Mouse (Mus musculus) MEL (cell line): ENCODE measurements around the gene Psat1. TPM values are rescaled to one million over a fixed set of nuclear protein-coding genes. Genes with fewer than 3 reads are reported as not detected.

Experiments used
- DNase-seq: peaks from one replicate; pipeline ENCODE4 v3.0.0; 2011; ENCODE audit warnings: low read depth, low spot score
- H3K27ac ChIP-seq: 2 replicates; pipeline ENCODE4 v1.5.1; 2012; ENCODE audit warnings: low read depth, mild to moderate bottlenecking, control low read depth, low read length, moderate library complexity; ENCODE audit not compliant: control insufficient read depth
- H3K27me3 ChIP-seq, 2 experiments: fragments of 150-350 bp in 1 of 2; sonication (generic) in 1 of 2; 2 replicates each; pipeline ENCODE4 v1.6.1; 2012; ENCODE audit warnings: low read length in 2 of 2, mild to moderate bottlenecking in 2 of 2, improper control_type of control experiment in 1 of 2, moderate library complexity in 1 of 2; ENCODE audit not compliant: insufficient read depth in 2 of 2, control insufficient read depth in 1 of 2
- H3K36me3 ChIP-seq, 2 experiments: 2 replicates each; pipeline ENCODE4 v1.6.1; 2012 to 2014; ENCODE audit warnings: low read length in 2 of 2, improper control_type of control experiment in 1 of 2, inconsistent platforms in 1 of 2, mild to moderate bottlenecking in 1 of 2; ENCODE audit not compliant: insufficient read depth in 2 of 2, control insufficient read depth in 1 of 2
- H3K4me1 ChIP-seq, 2 experiments: fragments of 150-350 bp in 1 of 2; sonication (generic) in 1 of 2; 2 replicates each; pipeline ENCODE4 v1.6.1; 2012; ENCODE audit warnings: low read length in 2 of 2, improper control_type of control experiment in 1 of 2, mild to moderate bottlenecking in 1 of 2; ENCODE audit not compliant: insufficient read depth in 2 of 2, control insufficient read depth in 1 of 2
- H3K4me3 ChIP-seq, 2 experiments: fragments of 150-350 bp in 1 of 2; sonication (generic) in 1 of 2; 2 replicates each; pipeline ENCODE4 v1.5.1; 2012; ENCODE audit warnings: low read depth in 2 of 2, low read length in 2 of 2, mild to moderate bottlenecking in 2 of 2, moderate library complexity in 2 of 2, control low read depth in 1 of 2, improper control_type of control experiment in 1 of 2; ENCODE audit not compliant: control insufficient read depth in 1 of 2, insufficient read depth in 1 of 2
- H3K79me2 ChIP-seq: 2 replicates; pipeline ENCODE4 v1.6.1; 2012; ENCODE audit warnings: mild to moderate bottlenecking, low read length, moderate library complexity; ENCODE audit not compliant: control insufficient read depth, poor library complexity, insufficient read depth
- H3K9ac ChIP-seq: 2 replicates; pipeline ENCODE4 v1.6.1; 2012; ENCODE audit warnings: low read depth, mild to moderate bottlenecking, control low read depth, low read length, moderate library complexity; ENCODE audit not compliant: control insufficient read depth, poor library complexity, severe bottlenecking
- H3K9me3 ChIP-seq: fragments of 150-350 bp; sonication (generic); replicated peaks from 2 replicates; pipeline ENCODE4 v1.6.1; 2012; ENCODE audit warnings: mild to moderate bottlenecking, low read length, improper control_type of control experiment, moderate library complexity; ENCODE audit not compliant: insufficient read depth
- BHLHE40 ChIP-seq: IDR thresholded peaks from 2 replicates; pipeline ENCODE4 v1.6.1; 2012; ENCODE audit warnings: low read depth, mild to moderate bottlenecking, inconsistent platforms, low read length, improper control_type of control experiment, borderline replicate concordance
- CHD1 ChIP-seq: IDR thresholded peaks from 2 replicates; pipeline ENCODE4 v1.6.1; 2012; ENCODE audit warnings: low read depth, mild to moderate bottlenecking, inconsistent platforms, low read length, improper control_type of control experiment
- CHD2 ChIP-seq: IDR thresholded peaks from 2 replicates; pipeline ENCODE4 v1.6.1; 2011; ENCODE audit warnings: low read length, improper control_type of control experiment
- CTCF ChIP-seq, 3 experiments: IDR thresholded peaks in 2 of 3; conservative IDR thresholded peaks in 1 of 3; 2 replicates each; pipeline ENCODE4 v1.5.1; 2011 to 2012; ENCODE audit warnings: low read length in 3 of 3, low read depth in 2 of 3, mild to moderate bottlenecking in 2 of 3, improper control_type of control experiment in 1 of 3, inconsistent platforms in 1 of 3, mixed read lengths in 1 of 3, moderate library complexity in 1 of 3; ENCODE audit not compliant: control insufficient read depth in 1 of 3, insufficient read depth in 1 of 3, poor library complexity in 1 of 3, severe bottlenecking in 1 of 3
- ELF1 ChIP-seq: IDR thresholded peaks from 2 replicates; pipeline ENCODE4 v1.6.1; 2014; ENCODE audit warnings: low read depth, mild to moderate bottlenecking, inconsistent platforms, low read length, improper control_type of control experiment, moderate library complexity
- ETS1 ChIP-seq: IDR thresholded peaks from 2 replicates; pipeline ENCODE4 v1.6.1; 2012; ENCODE audit warnings: low read depth, mild to moderate bottlenecking, inconsistent platforms, low read length, improper control_type of control experiment, moderate library complexity
- GATA1 ChIP-seq: IDR thresholded peaks from 2 replicates; pipeline ENCODE4 v1.6.1; 2011; ENCODE audit warnings: low read depth, low read length, improper control_type of control experiment
- HCFC1 ChIP-seq: IDR thresholded peaks from 2 replicates; pipeline ENCODE4 v1.6.1; 2012; ENCODE audit warnings: low read depth, mild to moderate bottlenecking, inconsistent platforms, low read length, improper control_type of control experiment, moderate library complexity
- JUND ChIP-seq: IDR thresholded peaks from 2 replicates; pipeline ENCODE4 v1.6.1; 2011; ENCODE audit warnings: low read depth, mild to moderate bottlenecking, improper control_type of control experiment, low read length
- MAFK ChIP-seq: IDR thresholded peaks from 2 replicates; pipeline ENCODE4 v1.6.1; 2011; ENCODE audit warnings: low read depth, mild to moderate bottlenecking, low read length, improper control_type of control experiment, borderline replicate concordance
- MAZ ChIP-seq: IDR thresholded peaks from 2 replicates; pipeline ENCODE4 v1.6.1; 2012; ENCODE audit warnings: low read depth, mild to moderate bottlenecking, inconsistent platforms, low read length, improper control_type of control experiment
- MEF2A ChIP-seq: IDR thresholded peaks from 2 replicates; pipeline ENCODE4 v1.6.1; 2014; ENCODE audit warnings: low read depth, mild to moderate bottlenecking, inconsistent platforms, low read length, improper control_type of control experiment; ENCODE audit not compliant: poor library complexity, insufficient replicate concordance, severe bottlenecking; ENCODE audit errors: extremely low read depth
- MXI1 ChIP-seq: IDR thresholded peaks from 2 replicates; pipeline ENCODE4 v1.6.1; 2011; ENCODE audit warnings: mild to moderate bottlenecking, low read depth, low read length, improper control_type of control experiment
- MYB ChIP-seq: IDR thresholded peaks from 2 replicates; pipeline ENCODE4 v1.6.1; 2011; ENCODE audit warnings: mild to moderate bottlenecking, low read depth, low read length, improper control_type of control experiment
- MYC ChIP-seq: IDR thresholded peaks from 2 replicates; pipeline ENCODE4 v1.6.1; 2011; ENCODE audit warnings: low read depth, mild to moderate bottlenecking, low read length, improper control_type of control experiment, moderate library complexity
- NELFE ChIP-seq: IDR thresholded peaks from 2 replicates; pipeline ENCODE4 v1.6.1; 2011; ENCODE audit warnings: low read depth, low read length, improper control_type of control experiment
- NRF1 ChIP-seq: IDR thresholded peaks from 2 replicates; pipeline ENCODE4 v1.6.1; 2014; ENCODE audit warnings: low read depth, mild to moderate bottlenecking, inconsistent platforms, low read length, improper control_type of control experiment, moderate library complexity; ENCODE audit not compliant: poor library complexity, insufficient read depth, severe bottlenecking
- POLR2A ChIP-seq, 2 experiments: IDR thresholded peaks; 2 replicates each; pipeline ENCODE4 v1.6.1; 2011 to 2012; ENCODE audit warnings: low read length in 2 of 2, mild to moderate bottlenecking in 2 of 2, control low read depth in 1 of 2, improper control_type of control experiment in 1 of 2, low read depth in 1 of 2, moderate library complexity in 1 of 2; ENCODE audit not compliant: control insufficient read depth in 1 of 2, insufficient read depth in 1 of 2, poor library complexity in 1 of 2
- POLR2AphosphoS2 ChIP-seq: IDR thresholded peaks from 2 replicates; pipeline ENCODE4 v1.6.1; 2011; ENCODE audit warnings: low read length, improper control_type of control experiment
- RAD21 ChIP-seq: IDR thresholded peaks from 2 replicates; pipeline ENCODE4 v1.6.1; 2011; ENCODE audit warnings: mild to moderate bottlenecking, low read depth, low read length, improper control_type of control experiment
- RCOR1 ChIP-seq: IDR thresholded peaks from 2 replicates; pipeline ENCODE4 v1.6.1; 2012; ENCODE audit warnings: low read depth, mild to moderate bottlenecking, inconsistent platforms, low read length, improper control_type of control experiment
- SIN3A ChIP-seq: IDR thresholded peaks from 2 replicates; pipeline ENCODE4 v1.6.1; 2012; ENCODE audit warnings: low read length, improper control_type of control experiment, inconsistent platforms
- SMC3 ChIP-seq: IDR thresholded peaks from 2 replicates; pipeline ENCODE4 v1.6.1; 2011; ENCODE audit warnings: low read depth, low read length, improper control_type of control experiment
- TCF12 ChIP-seq: IDR thresholded peaks from 2 replicates; pipeline ENCODE4 v1.6.1; 2014; ENCODE audit warnings: low read depth, mild to moderate bottlenecking, inconsistent platforms, low read length, improper control_type of control experiment, moderate library complexity
- UBTF ChIP-seq: IDR thresholded peaks from 2 replicates; pipeline ENCODE4 v1.6.1; 2012; ENCODE audit warnings: low read depth, mild to moderate bottlenecking, inconsistent platforms, low read length, improper control_type of control experiment, moderate library complexity, borderline replicate concordance; ENCODE audit not compliant: insufficient read depth
- ZC3H11A ChIP-seq: IDR thresholded peaks from 2 replicates; pipeline ENCODE4 v1.6.1; 2012; ENCODE audit warnings: low read depth, mild to moderate bottlenecking, inconsistent platforms, low read length, improper control_type of control experiment
- ZKSCAN1 ChIP-seq: IDR thresholded peaks from 2 replicates; pipeline ENCODE4 v1.6.1; 2012; ENCODE audit warnings: low read depth, mild to moderate bottlenecking, inconsistent platforms, low read length, improper control_type of control experiment, moderate library complexity
- ZMIZ1 ChIP-seq: IDR thresholded peaks from 2 replicates; pipeline ENCODE4 v1.6.1; 2012; ENCODE audit warnings: low read depth, mild to moderate bottlenecking, inconsistent platforms, low read length, improper control_type of control experiment, moderate library complexity
- ZNF384 ChIP-seq: IDR thresholded peaks from 2 replicates; pipeline ENCODE4 v1.6.1; 2012; ENCODE audit warnings: low read depth, mild to moderate bottlenecking, inconsistent platforms, low read length, improper control_type of control experiment
- polyA plus RNA-seq, 2 experiments: library from polyadenylated mRNA; stranded (reverse) in 1 of 2; unstranded in 1 of 2; fragments of >175 nt in 1 of 2; fragments of >200 nt in 1 of 2; gene quantifications; 2 replicates each; pipeline versions ENCODE4 v1.2.1 to v1.2.4; 2012; ENCODE audit warnings: low replicate concordance in 2 of 2, low read depth in 1 of 2; ENCODE audit not compliant: insufficient read length in 2 of 2, insufficient read depth in 1 of 2, missing spikeins in 1 of 2
- total RNA-seq: library from RNA; depleted of rRNA; stranded (reverse); fragments of 300-350 nt; gene quantifications from 2 replicates; pipeline ENCODE4 v1.2.3, GENCODE M21; 2012

Gene Psat1
- total and polyA plus RNA-seq, 3 experiments: 201 to 552 (median 484) TPM

- TF ChIP-seq POLR2AphosphoS2 (peak; percentile 93), MYB (no peak), GATA1 (peak; percentile 96), ETS1 (peak; percentile 43), CTCF (IDR thresholded peaks at IDR 0.05 in 2 of 3, conservative IDR thresholded peaks at IDR 0.05 in 1 of 3; ENCODE audit: control insufficient read depth in 1 of 3, insufficient read depth in 1 of 3, low read depth in 2 of 3, low read length in 3 of 3, poor library complexity in 1 of 3, severe bottlenecking in 1 of 3) (no peak), TCF12 (peak; percentile 42; the same call in 1 of the 2 replicates), ZNF384 (no peak), ZMIZ1 (peak; percentile 87), JUND (no peak), NRF1 (peak; percentile 34; the same call in 1 of the 2 replicates), MXI1 (peak; percentile 86; the same call in 1 of the 2 replicates), BHLHE40 (no peak)
These were observed 22.0 kb downstream of the Psat1 start (continued) for GRCm38 (mm10) chr19:15924866-15925718.

DNA sequence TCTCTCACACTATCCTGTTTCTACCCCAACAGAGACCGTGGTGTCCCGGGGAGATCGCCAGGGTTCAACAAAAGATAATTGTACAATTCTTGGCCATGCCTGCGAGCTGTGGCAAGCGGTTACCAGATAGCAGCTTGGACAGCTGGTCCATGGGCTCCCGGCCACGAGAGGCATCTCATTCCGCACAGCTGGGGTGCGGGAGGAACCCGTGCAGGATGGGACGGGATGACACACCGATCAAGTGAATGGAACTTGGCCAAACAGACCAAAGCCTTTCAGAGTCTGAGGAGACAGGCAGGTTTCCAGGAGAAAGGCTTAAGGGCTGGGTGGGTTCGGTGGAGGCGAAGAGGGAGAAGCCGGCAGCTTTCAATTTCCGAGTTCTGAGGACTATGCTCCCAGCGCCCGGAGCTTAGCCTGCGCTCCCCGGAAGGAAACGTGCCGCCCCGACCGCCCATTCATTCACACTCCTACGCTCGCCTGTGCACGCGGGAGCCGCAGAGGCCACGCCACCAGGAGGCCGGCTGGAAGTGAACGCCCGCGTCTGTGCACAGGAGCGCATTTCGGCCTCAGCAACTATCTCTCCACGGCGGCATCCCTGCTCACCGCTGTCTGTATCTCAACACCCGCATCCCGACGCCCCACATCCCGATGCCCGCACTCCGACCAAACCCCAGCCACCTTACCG lies 22.8 kb downstream of the Psat1 start:
- H3K9me3 ChIP-seq: no peaks in the 10 kb centered on the region
- peaks cover 13 to 21% of the 10 kb centered on the region in 2 experiments for H3K36me3 ChIP-seq
- peaks cover 0 to 4% of the 10 kb centered on the region in 2 experiments; a peak in 2 of 4 replicates for H3K4me1 ChIP-seq
- peak overlapping the region; percentile 96 for H3K27ac ChIP-seq
- H3K27me3 ChIP-seq: no peaks in the 10 kb centered on the region
- peaks cover 40% of the 10 kb centered on the region for H3K79me2 ChIP-seq
- DNase-seq: peak; percentile 84
- H3K9ac ChIP-seq: peak overlapping the region; percentile 89
- H3K4me3 ChIP-seq: peak overlapping the region; percentile 49 to 82
- no peak for TF ChIP-seq RAD21
- no peak for TF ChIP-seq POLR2AphosphoS2
- TF ChIP-seq HCFC1: no peak
- no peak for TF ChIP-seq CHD2
- peak in 1 of 2 experiments; percentile 40; a peak in 1 of 4 replicates for TF ChIP-seq POLR2A (IDR thresholded peaks at IDR 0.05; ENCODE audit: control insufficient read depth in 1 of 2, insufficient read depth in 1 of 2, low read depth in 1 of 2, low read length in 2 of 2, poor library complexity in 1 of 2)
- TF ChIP-seq MXI1: peak; percentile 72
- peak; percentile 83 for TF ChIP-seq SIN3A
- TF ChIP-seq ZNF384: no peak
- TF ChIP-seq NELFE: no peak
- peak; percentile 99 for TF ChIP-seq ETS1
- TF ChIP-seq NRF1: no peak
- TF ChIP-seq JUND: no peak
- TF ChIP-seq GATA1: peak; percentile 35
- 0 out of 2 replicates have a peak, but pooled peaks have one; percentile 14 for TF ChIP-seq ELF1
- TF ChIP-seq UBTF: no peak; the same call in 1 of the 2 replicates
- no peak for TF ChIP-seq CTCF (IDR thresholded peaks at IDR 0.05 in 2 of 3, conservative IDR thresholded peaks at IDR 0.05 in 1 of 3; ENCODE audit: control insufficient read depth in 1 of 3, insufficient read depth in 1 of 3, low read depth in 2 of 3, low read length in 3 of 3, poor library complexity in 1 of 3, severe bottlenecking in 1 of 3)
- TF ChIP-seq SMC3: no peak
- no peak for TF ChIP-seq MEF2A
- TF ChIP-seq MAZ: no peak; the same call in 1 of the 2 replicates
- 0 out of 2 replicates have a peak, but pooled peaks have one; percentile 26 for TF ChIP-seq CHD1
- TF ChIP-seq RCOR1: no peak; the same call in 1 of the 2 replicates
- no peak for TF ChIP-seq ZKSCAN1
- no peak for TF ChIP-seq ZC3H11A
- no peak for TF ChIP-seq MAFK
- no peak for TF ChIP-seq ZMIZ1
- TF ChIP-seq MYC: no peak
- no peak for TF ChIP-seq MYB
